Mouse (Mus musculus) spleen, adult 2 months (tissue): ENCODE measurements around the gene Prrt2.

Experiments used
- CTCF ChIP-seq: fragments of 200-500 bp; IDR thresholded peaks from 2 replicates; pipeline ENCODE4 v1.5.1; 2011; ENCODE audit warnings: mild to moderate bottlenecking, inconsistent platforms; ENCODE audit not compliant: insufficient read depth, insufficient read length, insufficient replicate concordance; ENCODE audit errors: extremely low read depth
- POLR2A ChIP-seq: fragments of 200-500 bp; IDR thresholded peaks from 2 replicates; pipeline ENCODE4 v1.6.1; 2011; ENCODE audit warnings: low read depth, low read length, inconsistent platforms

DNA sequence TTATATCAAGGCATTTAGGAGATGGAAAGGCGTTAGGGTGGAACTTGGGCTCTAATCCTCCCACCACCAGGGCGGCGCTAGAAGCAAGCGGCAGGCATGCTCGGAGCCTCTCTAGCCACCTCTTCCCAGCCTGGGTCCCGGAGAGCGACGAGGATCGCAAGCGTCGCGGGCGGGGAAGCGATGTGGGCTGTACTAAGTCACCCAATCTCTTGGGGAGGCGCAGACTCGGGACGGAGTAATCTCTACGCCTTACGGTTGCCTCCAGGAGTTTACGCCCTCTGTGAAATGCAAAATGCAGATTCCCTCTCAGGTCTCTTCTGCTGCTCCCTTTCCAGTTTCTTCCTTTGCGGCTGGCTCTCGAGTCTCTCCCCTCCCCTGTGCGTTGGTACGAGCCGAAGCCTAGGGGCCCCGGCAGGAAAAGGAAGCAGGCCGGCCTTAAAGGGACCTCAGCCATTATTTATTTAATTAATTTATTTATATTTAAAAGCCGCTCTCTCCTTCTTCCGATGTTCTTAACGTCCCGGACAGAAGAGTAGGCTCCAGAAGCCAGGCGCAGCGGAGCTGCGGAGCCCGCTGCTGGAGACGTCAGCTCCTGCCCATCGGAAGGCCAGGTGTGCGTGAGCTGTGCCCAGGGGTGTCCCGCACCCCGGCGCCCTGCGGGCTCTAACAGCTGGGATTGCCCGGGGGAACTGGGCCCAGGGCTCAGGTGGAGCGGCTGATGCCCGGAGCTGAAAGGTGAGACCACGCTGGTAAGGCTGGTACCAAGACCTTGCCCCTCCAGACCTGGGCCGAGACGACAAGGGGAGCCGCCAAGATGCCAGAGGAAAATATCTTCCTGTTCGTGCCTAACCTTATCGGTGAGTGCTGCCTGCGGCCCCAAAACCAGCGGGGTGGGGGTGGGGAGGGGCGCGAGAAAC lies 44.8 kb downstream of the Prrt2 start, which contains the start of gene Cdiptos:
- TF ChIP-seq POLR2A (no peak), CTCF (peak; percentile 94)
